Mouse (Mus musculus) kidney, postnatal 0 days (tissue): Measurements from ENCODE around the gene Adcy3. TPM values are rescaled to one million over a fixed set of nuclear protein-coding genes. Genes with fewer than 3 reads are reported as not detected.
"Not testable (repeated sequence)": the region's sequence is repeated elsewhere in the genome, so short reads cannot be mapped to it uniquely, and the experiment has no call there.

Experiments used
- ATAC-seq: fragments of 200-750 bp; cut with Nextera tagmentation; replicated peaks from 2 replicates; pipeline ENCODE4 v1.8.0; 2017; ENCODE audit warnings: low read depth, moderate number of reproducible peaks, moderate TSS enrichment, moderate library complexity; ENCODE audit not compliant: low FRiP score
- DNase-seq: peaks from one replicate; pipeline ENCODE4 v3.0.0-alpha.2; 2016; ENCODE audit warnings: low spot score
- H3K27ac ChIP-seq: fragments of 300-500 bp; sonication (generic); 2 replicates; pipeline ENCODE4 v1.5.1; 2014; ENCODE audit warnings: mild to moderate bottlenecking
- H3K27me3 ChIP-seq: fragments of 300-500 bp; sonication (generic); 2 replicates; pipeline ENCODE4 v1.6.1; 2014; ENCODE audit warnings: low read length, mixed read lengths; ENCODE audit not compliant: insufficient read depth
- H3K36me3 ChIP-seq: fragments of 300-500 bp; sonication (generic); 2 replicates; pipeline ENCODE4 v1.6.1; 2014; ENCODE audit warnings: low read length, mixed read lengths; ENCODE audit not compliant: insufficient read depth
- H3K4me1 ChIP-seq: fragments of 300-500 bp; sonication (generic); replicated peaks from 2 replicates; pipeline ENCODE4 v1.6.1; 2014; ENCODE audit warnings: antibody characterized with exemption, low read length, mixed read lengths; ENCODE audit not compliant: insufficient read depth
- H3K4me2 ChIP-seq: fragments of 300-500 bp; sonication (generic); 2 replicates; pipeline ENCODE4 v1.6.1; 2014; ENCODE audit warnings: mild to moderate bottlenecking, low read length, moderate library complexity, mixed read lengths
- H3K4me3 ChIP-seq: fragments of 300-500 bp; sonication (generic); replicated peaks from 2 replicates; pipeline ENCODE4 v1.5.1; 2014; ENCODE audit warnings: low read depth, low read length
- H3K9ac ChIP-seq: fragments of 300-500 bp; sonication (generic); 2 replicates; pipeline ENCODE4 v1.6.1; 2014; ENCODE audit warnings: low read depth, low read length
- H3K9me3 ChIP-seq: fragments of 300-500 bp; sonication (generic); replicated peaks from 2 replicates; pipeline ENCODE4 v1.6.1; 2016; ENCODE audit warnings: low read length, inconsistent platforms, mixed read lengths
- CTCF ChIP-seq: IDR thresholded peaks from 2 replicates; pipeline ENCODE4 v1.5.1; 2016; ENCODE audit warnings: antibody characterized with exemption, low read depth, mild to moderate bottlenecking, moderate library complexity
- WGBS: fragments of 180-500 bp; shearing (Covaris S2); extraction: QIAGEN DNeasy Blood & Tissue Kit; methylation state at CpG from one replicate; pipeline ENCODE4 v1.1.7; 2014; 5-methylcytosine and 5-hydroxymethylcytosine counted together
- polyA plus RNA-seq: library from polyadenylated mRNA; unstranded; fragments of >200 nt; fragmentation: Nextera tagmentation; extraction: Ambion mirVana; gene quantifications from 2 replicates; pipeline ENCODE4 v1.2.1, GENCODE M21; 2015

Adcy3 gene
- polyA plus RNA-seq, 1 experiment from 2014 or later = 6.2 TPM

DNA sequence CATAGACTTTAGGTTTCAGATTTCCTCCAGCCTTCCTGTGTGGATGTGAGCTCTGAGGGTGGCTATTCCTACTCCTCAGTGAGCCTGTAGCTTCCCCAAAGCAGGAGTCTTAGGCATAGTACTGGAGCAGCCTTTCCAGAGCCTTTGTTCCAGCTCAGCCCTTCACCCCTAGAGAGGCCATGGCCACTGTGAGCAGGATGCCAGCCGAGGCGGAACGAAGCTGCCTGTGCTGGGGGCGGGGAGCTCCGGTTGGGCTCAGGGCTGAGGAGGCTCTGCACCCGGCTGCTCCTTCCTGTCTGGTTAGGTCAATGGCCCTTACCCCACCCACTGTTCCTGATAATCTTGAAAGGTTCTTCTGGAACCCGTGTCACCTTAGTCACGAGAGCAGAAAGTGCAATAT is 80.0 kb downstream of the Adcy3 start:
- Histone ChIP-seq H3K27ac (peak overlapping the region; percentile 60), H3K4me1 (no peaks in the 10 kb centered on the region), H3K36me3 (peaks cover 12% of the 10 kb centered on the region), H3K27me3 (no peaks in the 10 kb centered on the region), H3K4me2 (no peak overlapping the region), H3K9me3 (no peaks in the 10 kb centered on the region), H3K4me3 (no peak overlapping the region), H3K9ac (no peak overlapping the region)
- WGBS = 35% methylated on average over 8 of the region's 8 CpGs
- DNase-seq (peak; percentile 71), ATAC-seq (peak; percentile 82)
- no peak for TF ChIP-seq CTCF

DNA sequence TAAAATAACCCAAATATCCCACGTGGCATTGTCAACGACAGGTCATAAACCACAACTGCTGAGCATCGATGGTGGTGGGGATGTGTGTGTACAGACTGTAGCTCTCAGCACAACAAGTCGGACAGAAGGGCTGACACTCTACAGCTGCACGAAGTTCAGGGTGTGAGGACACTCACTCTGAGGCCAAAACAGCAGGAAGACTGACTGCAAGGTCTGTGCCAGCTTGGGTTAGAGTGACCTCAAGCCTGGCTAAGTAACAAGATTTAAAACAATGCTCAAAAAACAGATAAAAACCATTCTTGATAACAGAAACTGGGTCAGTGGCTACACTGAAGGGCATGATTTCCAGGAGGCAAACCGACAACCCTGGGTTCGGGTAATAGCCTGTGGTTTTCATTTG is 97.3 kb downstream of the Adcy3 start:
- ATAC-seq = no peak
- no peaks in the 10 kb centered on the region for H3K27me3 ChIP-seq

DNA sequence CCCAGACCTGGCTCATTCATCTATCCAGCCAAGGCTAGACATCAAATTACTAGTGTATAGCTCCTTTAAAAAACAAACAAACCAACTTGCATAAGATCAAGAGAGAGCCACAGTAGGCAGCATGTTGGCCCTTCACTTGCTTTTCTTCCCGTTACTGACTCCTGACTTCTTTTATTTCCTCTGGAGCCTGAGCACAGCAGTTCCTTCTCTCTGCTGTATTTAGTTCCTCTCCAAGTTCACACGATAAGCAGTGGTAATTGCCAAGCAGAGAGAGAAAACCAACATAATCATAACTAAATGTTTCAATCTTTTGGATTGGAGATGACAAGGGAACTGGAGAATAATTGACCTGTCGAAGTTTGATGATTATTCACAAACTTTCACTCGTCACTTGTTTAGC is 99.9 kb downstream of the Adcy3 start:
- DNase-seq (no peak), ATAC-seq (no peak)
- Histone ChIP-seq H3K9ac (peak overlapping the region; percentile 52; the same call in 1 of the 2 replicates), H3K4me2 (peak overlapping the region; percentile 73), H3K36me3 (peaks cover 15% of the 10 kb centered on the region; the same call in 1 of the 2 replicates), H3K9me3 (no peaks in the 10 kb centered on the region), H3K27me3 (no peaks in the 10 kb centered on the region), H3K27ac (no peak overlapping the region), H3K4me1 (peaks cover 6% of the 10 kb centered on the region; the same call in 1 of the 2 replicates), H3K4me3 (peak overlapping the region; percentile 54; the same call in 1 of the 2 replicates)
- WGBS = 37% methylated on average over 4 of the region's 4 CpGs
- TF ChIP-seq CTCF = no peak

More for the DNA sequence above, 97.3 kb downstream of the Adcy3 start:
- Histone ChIP-seq H3K4me1 (peaks cover 6% of the 10 kb centered on the region; the same call in 1 of the 2 replicates), H3K27ac (no peak overlapping the region), H3K36me3 (peaks cover 22% of the 10 kb centered on the region; the same call in 1 of the 2 replicates), H3K9ac (no peak overlapping the region), H3K9me3 (no peaks in the 10 kb centered on the region), H3K4me2 (no peak overlapping the region), H3K4me3 (no peak overlapping the region)
- WGBS = 87% methylated on average over 7 of the region's 7 CpGs
- no peak for TF ChIP-seq CTCF
- DNase-seq = no peak

DNA sequence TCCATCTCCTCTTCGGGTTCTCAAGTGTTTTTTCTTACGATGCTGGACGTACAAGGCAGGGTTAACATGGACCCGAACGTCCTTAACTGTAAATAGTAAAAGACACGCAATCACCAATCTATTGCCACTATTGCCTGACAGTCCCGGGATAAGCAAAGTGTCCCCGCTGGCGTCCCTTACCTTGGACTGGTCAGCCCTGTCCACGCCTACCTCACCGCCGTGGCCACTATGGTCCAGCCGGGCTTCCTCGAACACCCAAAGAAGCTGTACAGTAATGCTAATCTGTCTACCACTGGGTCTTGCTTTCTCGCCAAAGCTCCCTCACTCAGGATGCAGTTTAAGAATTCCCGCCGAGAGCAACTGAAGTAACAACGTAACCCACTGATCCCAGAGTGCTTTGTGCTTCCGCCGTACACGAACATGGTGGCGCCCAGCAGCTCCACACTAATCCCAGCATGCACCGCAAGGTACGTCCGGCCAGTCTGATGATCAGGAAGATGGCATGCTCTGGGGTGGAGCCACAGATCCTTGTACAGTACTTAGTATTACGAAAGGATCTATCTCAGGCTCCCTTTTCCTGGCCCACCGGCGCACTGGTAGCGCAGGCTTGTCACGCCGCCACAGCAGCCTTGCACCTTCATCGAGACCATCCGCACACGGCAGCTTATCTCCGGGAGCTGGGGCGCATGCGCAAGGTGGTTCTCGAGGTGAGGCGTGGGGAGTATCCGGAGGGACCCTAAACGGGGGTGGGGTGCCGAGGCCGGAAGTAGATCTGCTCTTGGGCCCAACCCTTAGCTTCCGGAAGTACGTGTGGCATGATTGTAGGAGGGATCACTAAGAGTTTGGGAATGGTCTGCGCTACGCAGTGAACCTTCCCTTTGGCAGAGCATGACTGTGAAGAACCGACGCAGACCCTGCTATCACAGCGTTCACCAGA is 100.9 kb downstream of the Adcy3 start, which contains the start of the genes Ptrhd1 and Cenpo:
Ptrhd1 (plus strand) TSS at position 456 of the 937 bp plus-strand sequence.
Cenpo (minus strand) TSS at position 723 of the 937 bp plus-strand sequence.
- H3K9ac ChIP-seq = peak within 1 kb of the TSS; percentile 52
- ATAC-seq = peak; percentile 98

DNA sequence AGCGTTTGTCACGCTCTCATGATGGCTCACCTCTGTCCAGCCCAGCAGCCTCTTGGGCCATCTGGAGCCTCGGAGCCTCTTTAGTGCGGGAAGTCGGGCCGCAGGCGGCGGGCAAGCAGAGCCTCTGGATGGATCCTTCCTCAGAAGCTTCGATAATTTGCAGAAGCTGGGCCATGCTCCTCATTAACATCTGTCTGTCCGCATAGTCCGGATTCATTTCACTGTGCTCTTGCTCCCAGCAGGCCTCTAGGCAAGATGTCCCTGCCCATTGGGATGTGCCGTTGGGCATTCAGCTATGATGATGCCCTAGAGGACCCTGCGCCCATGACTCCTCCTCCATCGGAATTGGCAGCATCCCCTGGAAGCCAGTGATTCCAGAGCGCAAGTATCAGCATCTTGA is 104.6 kb downstream of the Adcy3 start:
- DNase-seq (no peak), ATAC-seq (no peak)
- Histone ChIP-seq H3K4me3 (no peak overlapping the region), H3K4me2 (no peak overlapping the region), H3K9me3 (no peaks in the 10 kb centered on the region), H3K9ac (no peak overlapping the region), H3K27me3 (no peaks in the 10 kb centered on the region), H3K4me1 (peaks cover 6% of the 10 kb centered on the region; the same call in 1 of the 2 replicates), H3K36me3 (peaks cover 4% of the 10 kb centered on the region; the same call in 1 of the 2 replicates), H3K27ac (no peak overlapping the region)
- 95% methylated on average over 15 of the region's 15 CpGs for WGBS
- no peak for TF ChIP-seq CTCF

More for the DNA sequence above, 100.9 kb downstream of the Adcy3 start, which contains the start of the genes Ptrhd1 and Cenpo:
- no peak for TF ChIP-seq CTCF
- Histone ChIP-seq H3K9me3 (no peaks in the 10 kb centered on the region), H3K4me1 (peaks cover 6% of the 10 kb centered on the region; the same call in 1 of the 2 replicates), H3K4me3 (peak within 1 kb of the TSS; percentile 54), H3K27ac (peak within 1 kb of the TSS; percentile 90), H3K4me2 (peak within 1 kb of the TSS; percentile 73), H3K36me3 (peaks cover 15% of the 10 kb centered on the region; the same call in 1 of the 2 replicates), H3K27me3 (no peaks in the 10 kb centered on the region)
- peak; percentile 99 for DNase-seq
- under 1% methylated on average over 50 of the region's 50 CpGs for WGBS

DNA sequence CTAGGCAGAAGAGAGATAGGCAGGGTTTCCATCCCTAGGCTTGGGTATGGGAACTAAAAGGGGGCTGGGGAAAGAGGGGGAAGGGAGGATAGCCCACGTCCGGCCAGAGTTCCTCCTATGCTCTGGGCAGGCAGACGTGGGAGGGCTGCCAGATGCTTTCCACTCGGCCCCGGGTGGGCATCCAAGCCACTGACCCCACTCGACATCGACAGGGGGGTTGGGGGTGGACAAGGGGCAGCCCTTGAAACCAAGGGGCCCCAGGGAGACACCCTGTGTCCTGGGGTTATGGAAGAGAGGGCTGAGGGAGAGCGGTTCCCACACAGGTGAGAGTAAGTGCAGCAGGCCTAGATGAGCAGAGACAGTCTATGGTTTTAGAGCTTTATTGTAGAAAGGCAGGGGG is 107.4 kb downstream of the Adcy3 start:
- H3K4me3 ChIP-seq, H3K4me2 ChIP-seq, H3K36me3 ChIP-seq, H3K4me1 ChIP-seq, H3K27me3 ChIP-seq, H3K27ac ChIP-seq, ATAC-seq, H3K9ac ChIP-seq, H3K9me3 ChIP-seq, DNase-seq: not testable (repeated sequence)
- 46% methylated on average over 8 of the region's 8 CpGs for WGBS
